Mouse (Mus musculus): ENCODE measurements around the gene Prlr.

Prlr gene

DNA sequence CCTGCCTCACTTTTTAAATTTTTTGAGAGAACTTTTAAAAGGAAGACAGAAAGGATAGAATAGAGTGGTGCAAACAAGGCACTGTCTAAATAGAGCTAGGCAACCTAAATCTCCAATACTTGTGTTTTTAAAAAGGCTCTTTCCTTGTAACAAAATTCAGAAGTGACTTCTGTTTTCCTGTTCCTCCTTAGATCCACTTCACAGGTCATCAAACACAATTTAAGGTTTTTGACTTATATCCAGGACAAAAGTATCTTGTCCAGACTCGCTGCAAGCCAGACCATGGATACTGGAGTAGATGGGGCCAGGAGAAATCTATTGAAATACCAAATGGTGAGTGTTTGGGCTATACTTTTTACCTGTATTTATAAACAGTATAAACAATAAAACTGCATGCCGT is 148.0 kb downstream of the Prlr start, which contains the start of gene Gm21973:
TSS of gene Gm21973 (plus strand) at position 301 of the 400 bp plus-strand sequence.
- DNase-seq (ENCODE audit: low read depth, low spot score): no peak

DNA sequence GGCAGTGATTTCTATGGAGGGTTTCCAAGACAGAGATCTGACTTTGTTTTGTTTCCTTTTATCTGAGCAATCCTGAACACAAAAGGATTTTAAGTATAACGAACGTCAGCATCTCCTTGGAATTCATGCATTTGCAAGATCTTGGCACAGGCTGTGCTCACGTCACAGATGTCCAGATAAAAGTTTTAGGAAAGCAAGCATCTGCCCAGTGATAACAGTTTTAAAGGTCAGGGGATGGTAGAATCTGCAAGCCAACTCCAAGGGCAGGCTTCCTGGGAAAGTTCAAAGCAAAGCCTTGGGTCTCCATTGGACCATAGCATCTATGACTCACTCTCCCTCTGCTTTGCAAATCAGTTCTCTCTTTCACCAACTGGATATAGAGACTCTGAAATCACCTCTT is 153.6 kb downstream of the Prlr start:
- no peak for DNase-seq (ENCODE audit: low read depth, low spot score)

DNA sequence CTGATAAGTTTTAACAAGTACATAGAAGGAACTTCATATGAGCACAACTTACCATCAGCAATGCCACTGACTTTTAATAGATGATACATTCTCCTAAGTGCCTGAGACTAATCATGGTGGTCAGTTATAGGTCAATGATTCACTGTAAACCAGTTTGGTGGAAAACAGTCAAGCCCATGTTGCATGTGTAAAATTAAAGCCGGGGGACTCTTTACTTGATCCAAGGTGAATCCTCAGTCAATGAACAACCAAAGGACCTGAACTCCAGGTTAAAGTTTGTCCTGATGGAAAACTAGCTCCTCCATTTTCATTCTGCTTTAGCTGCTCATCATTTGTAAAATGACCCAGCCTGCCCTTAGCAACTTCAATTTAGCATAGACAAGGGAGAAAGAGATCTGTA is 155.5 kb downstream of the Prlr start:
- DNase-seq (ENCODE audit: low read depth, low spot score): no peak

DNA sequence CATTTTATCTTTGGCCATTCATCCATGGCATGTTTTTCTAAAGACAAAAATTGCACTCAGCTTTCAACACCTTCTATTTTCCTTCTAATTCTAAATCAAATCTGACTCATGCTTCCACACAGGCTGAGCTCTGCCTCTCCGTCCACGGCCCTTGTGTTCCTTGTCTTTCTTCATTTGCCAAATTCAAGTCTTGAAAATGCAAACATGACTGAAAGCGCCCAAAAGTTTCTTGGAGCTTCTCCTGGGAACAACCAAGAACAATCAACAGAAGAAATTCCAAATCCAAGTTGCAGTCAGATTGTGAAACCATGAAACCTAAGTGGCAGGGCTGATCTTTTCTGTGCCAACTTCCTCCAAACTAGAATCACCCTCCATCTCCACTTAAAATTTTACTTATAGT is 161.6 kb downstream of the Prlr start:
- no peak for DNase-seq (ENCODE audit: low read depth, low spot score)

DNA sequence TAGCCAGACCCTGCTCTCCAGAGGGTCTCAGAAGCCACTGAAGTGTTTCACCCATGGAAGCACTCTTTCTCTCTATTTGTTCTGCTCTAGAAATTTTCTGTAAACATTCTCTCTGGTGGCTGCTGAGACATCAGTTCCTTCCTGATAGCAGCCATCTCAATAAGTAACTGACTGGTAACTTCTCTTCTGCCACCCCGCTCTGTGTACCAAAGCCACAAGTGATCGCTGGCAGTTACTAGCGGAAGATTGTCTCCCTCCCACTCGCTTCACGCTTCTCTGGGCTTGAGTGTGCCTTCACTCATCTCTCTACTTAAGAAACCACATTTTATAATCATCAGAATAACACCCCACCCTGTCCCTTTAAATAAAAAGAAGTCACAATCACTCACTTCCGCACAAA is 170.0 kb downstream of the Prlr start:
- DNase-seq (ENCODE audit: low read depth, low spot score): no peak

DNA sequence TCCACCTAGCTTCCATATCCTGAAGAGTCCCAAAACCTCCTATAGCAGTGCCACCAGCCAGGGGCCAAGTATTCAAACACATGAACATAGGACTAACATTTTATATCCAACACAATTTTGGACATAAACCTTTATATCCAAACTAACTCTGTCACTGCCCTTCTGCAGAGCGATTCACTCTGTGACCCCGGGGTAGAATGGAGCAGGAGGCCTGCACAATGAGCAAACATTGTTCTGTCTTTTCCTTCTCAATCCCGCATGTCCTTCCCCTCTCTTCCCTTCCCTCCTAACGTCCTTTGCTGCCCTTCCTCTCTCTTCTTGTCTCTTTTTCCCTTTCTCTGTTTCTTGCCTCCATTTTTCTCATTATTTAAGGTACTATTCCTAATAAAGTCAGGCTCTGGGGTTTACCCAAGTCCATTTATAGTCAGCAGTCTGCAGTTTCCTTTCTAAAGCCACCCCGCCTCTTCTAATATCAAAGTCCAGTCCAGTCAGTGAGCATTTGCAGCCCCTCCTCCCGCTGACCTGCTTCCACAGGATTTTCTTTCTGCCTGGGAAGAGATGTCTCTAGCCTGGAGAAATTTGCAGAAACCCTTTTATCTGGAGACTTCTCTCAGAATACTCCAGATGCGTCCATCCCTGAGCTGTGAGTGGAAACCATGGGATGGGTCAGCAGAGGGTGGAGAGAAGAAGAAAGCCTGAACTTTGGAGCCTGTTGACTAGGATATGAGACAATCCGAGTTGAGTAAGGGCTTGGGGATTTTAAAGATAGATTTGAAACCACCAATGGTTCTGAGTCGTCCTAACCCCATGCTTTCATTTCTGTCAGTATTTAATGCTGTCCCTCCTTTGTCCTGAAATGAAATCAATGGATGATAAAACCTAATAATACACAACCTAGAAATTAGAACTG is 181.3 kb downstream of the Prlr start, which contains the start of gene Agxt2:
TSS of gene Agxt2 (plus strand) at position 494 of the 910 bp plus-strand sequence.
- no peak for DNase-seq (ENCODE audit: low read depth, low spot score)

DNA sequence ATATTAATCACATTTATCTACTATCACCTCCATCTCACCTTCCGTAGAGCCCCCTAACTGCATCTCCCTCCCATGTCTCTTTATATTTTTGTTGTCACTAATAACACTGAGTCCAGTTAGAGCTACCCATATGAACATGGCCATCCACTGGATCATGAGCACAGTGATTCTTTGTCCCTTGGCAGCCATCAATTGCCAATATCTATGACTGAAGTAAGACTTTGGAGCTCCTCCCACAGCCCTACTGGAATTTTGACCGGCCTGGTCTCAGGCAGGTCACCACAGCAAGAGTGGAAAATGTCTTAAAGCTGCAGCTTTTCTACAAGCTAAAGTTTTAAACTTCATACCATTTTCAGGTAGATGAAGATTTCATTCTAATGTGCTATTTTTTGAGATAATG is 189.3 kb downstream of the Prlr start:
- no peak for DNase-seq (ENCODE audit: low read depth, low spot score)

DNA sequence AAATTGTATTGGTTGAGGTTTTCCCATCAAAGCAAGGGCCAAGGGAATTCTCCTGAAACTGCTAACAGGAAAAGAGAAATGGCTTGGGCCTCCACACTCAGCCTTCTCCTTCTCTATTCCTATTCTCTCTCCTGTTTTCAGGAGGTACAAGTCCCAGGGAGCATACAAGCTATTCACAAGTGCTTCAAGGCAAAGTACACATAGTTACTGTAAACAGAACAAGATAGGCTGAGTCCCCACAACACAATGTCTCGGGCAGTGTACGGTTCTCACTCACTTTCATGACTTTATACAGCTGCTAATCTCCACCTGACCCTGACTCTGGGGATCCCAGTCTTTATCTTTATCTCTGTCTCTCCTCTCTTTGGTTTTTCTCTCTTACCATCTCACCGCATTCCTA is 198.4 kb downstream of the Prlr start:
- no peak for DNase-seq (ENCODE audit: low read depth, low spot score)

DNA sequence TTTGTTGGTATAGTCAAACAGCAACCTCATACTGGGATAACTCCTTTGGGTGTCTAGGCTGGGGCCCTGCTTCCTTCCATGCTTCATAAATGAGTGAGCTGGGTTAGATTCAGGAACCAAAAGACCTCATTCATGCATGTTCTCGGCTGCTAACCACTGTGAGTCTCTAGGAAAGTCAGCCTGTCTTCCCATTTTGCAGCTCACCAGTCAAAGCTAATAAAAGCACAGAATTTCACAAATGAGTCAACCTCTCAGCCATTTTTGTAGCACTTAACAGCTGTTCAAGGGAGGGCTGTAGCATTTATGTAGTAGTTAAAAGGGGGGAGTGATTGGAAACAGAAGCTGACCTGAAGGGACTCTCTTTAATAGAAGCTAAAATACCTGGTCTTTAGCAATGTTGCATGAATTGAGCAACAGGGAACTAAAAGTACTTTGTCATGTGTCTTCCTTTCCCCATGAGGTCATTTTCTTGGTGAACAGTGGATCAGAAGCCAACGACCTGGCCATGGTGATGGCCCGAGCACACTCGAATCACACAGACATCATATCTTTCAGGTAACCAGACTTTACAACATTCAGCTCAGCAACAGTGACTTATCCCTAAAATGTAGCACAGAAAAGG is 201.4 kb downstream of the Prlr start:
- no peak for DNase-seq (ENCODE audit: low read depth, low spot score)

DNA sequence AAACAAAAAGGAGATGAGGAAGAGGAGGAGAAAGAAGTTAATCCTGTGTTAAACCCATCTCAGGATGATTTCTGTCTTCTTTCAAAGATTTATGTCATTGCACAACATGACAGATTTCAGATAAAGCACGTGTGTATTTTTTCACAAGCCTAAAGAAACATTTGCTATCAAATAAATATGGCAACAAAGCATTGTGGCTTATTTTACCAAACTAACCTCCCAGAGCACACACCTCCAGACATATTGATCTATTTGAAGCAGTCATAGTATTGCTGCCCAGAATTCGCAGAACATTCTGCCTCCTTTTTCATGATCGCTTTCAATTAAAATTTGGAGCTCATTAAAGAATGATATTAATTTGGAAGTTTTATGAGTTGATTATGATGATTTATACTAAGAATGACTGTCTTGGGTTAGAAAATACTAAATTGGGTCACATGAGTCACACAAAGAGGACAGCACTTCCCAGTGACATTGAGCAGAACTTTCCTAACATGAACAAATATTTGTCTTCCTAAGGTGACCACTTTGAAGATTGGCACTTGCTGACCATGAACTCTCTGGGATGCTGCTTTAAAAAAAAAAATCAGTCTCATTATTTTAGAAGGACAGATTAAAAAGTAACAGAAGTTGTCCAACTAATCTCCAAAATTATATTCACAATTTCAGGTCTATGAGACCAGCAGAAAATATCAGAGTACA is 202.9 kb downstream of the Prlr start:
- no peak for DNase-seq (ENCODE audit: low read depth, low spot score)

DNA sequence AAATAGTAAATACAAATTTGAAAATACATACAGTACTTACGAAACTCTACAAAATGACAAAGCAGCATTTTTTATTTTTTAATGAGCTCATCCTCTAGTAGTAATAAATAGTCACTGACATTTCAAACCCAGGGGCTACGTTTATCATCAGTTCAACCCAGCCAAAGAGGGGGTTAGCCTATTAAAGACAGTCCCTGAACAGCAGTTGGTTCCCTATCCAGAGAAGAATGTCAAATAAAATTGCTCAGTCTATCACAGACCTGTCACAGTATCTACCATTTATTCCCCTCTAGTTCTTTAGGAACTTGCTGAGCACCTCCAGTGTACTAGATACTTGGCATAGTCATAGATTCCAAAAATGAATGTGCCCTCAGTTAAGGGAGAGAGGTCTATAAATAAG is 210.2 kb downstream of the Prlr start:
- no peak for DNase-seq (ENCODE audit: low read depth, low spot score)

Measured in WW6 (cell line).